Mouse (Mus musculus): ENCODE measurements around the gene Fnip1. TPM values are rescaled to one million over a fixed set of nuclear protein-coding genes. Genes with fewer than 3 reads are reported as not detected.

The Fnip1 gene
- 0.99 and 1.6 TPM in 2 replicates for polyA plus RNA-seq (2012)

GRCm38 (mm10) chr11:54437823-54438337, at the start of gene Fnip1:
Gene Fnip1 (plus strand): TSS chr11:54438199.
- TF ChIP-seq GATA1 (IDR thresholded peaks at IDR 0.05; ENCODE audit: low read length), result no peak

- TF ChIP-seq GATA1 (IDR thresholded peaks at IDR 0.05; ENCODE audit: low read length), result no peak
Observed at GRCm38 (mm10) chr11:54390386-54390785, 47.6 kb upstream of the Fnip1 start.

GRCm38 (mm10) chr11:54391326-54391725, 46.7 kb upstream of the Fnip1 start:
- TF ChIP-seq GATA1 (IDR thresholded peaks at IDR 0.05; ENCODE audit: low read length), result no peak

- no peak for TF ChIP-seq GATA1 (IDR thresholded peaks at IDR 0.05; ENCODE audit: low read length)
Observed at GRCm38 (mm10) chr11:54396686-54397085, 41.3 kb upstream of the Fnip1 start.

GRCm38 (mm10) chr11:54398058-54398457, 39.9 kb upstream of the Fnip1 start:
- TF ChIP-seq GATA1 (IDR thresholded peaks at IDR 0.05; ENCODE audit: low read length), result no peak

- no peak for TF ChIP-seq GATA1 (IDR thresholded peaks at IDR 0.05; ENCODE audit: low read length)
Observed at GRCm38 (mm10) chr11:54404885-54405284, 33.1 kb upstream of the Fnip1 start.

GRCm38 (mm10) chr11:54406930-54407546, 31.0 kb upstream of the Fnip1 start:
- no peak for TF ChIP-seq GATA1 (IDR thresholded peaks at IDR 0.05; ENCODE audit: low read length)

GRCm38 (mm10) chr11:54410612-54411011, 27.4 kb upstream of the Fnip1 start:
- no peak for TF ChIP-seq GATA1 (IDR thresholded peaks at IDR 0.05; ENCODE audit: low read length)

- no peak for TF ChIP-seq GATA1 (IDR thresholded peaks at IDR 0.05; ENCODE audit: low read length)
Observed at GRCm38 (mm10) chr11:54413017-54413416, 25.0 kb upstream of the Fnip1 start.

GRCm38 (mm10) chr11:54423007-54423406, 15.0 kb upstream of the Fnip1 start:
- no peak for TF ChIP-seq GATA1 (IDR thresholded peaks at IDR 0.05; ENCODE audit: low read length)

- no peak for TF ChIP-seq GATA1 (IDR thresholded peaks at IDR 0.05; ENCODE audit: low read length)
Observed at GRCm38 (mm10) chr11:54426267-54426666, 11.7 kb upstream of the Fnip1 start.

GRCm38 (mm10) chr11:54427138-54427537, 10.9 kb upstream of the Fnip1 start:
- TF ChIP-seq GATA1 (IDR thresholded peaks at IDR 0.05; ENCODE audit: low read length), result no peak

- no peak for TF ChIP-seq GATA1 (IDR thresholded peaks at IDR 0.05; ENCODE audit: low read length)
Observed at GRCm38 (mm10) chr11:54427695-54428352, 10.2 kb upstream of the Fnip1 start.

GRCm38 (mm10) chr11:54429224-54429623, 8.8 kb upstream of the Fnip1 start:
- no peak for TF ChIP-seq GATA1 (IDR thresholded peaks at IDR 0.05; ENCODE audit: low read length)

- TF ChIP-seq GATA1 (IDR thresholded peaks at IDR 0.05; ENCODE audit: low read length), result no peak
Observed at GRCm38 (mm10) chr11:54435797-54436196, 2.2 kb upstream of the Fnip1 start.

GRCm38 (mm10) chr11:54437310-54437822, 633 bp upstream of the Fnip1 start:
- TF ChIP-seq GATA1 (IDR thresholded peaks at IDR 0.05; ENCODE audit: low read length), result no peak

GRCm38 (mm10) chr11:54438366-54438781, 375 bp downstream of the Fnip1 start:
- TF ChIP-seq GATA1 (IDR thresholded peaks at IDR 0.05; ENCODE audit: low read length), result no peak
